Mouse (Mus musculus) natural killer cell, adult 2 months (primary cell): Measurements from ENCODE around the gene Lta.

Source experiments
- DNase-seq, 2 experiments: peaks; one replicate each; pipeline ENCODE4 v3.0.0; 2022; ENCODE audit warnings: low spot score in 2 of 2

The Lta gene

GRCm38 (mm10) chr17:35185639-35186611 is 19.2 kb downstream of the Lta start:
- peak; percentile 74 to 81 for DNase-seq

GRCm38 (mm10) chr17:35180093-35180492 is 25.1 kb downstream of the Lta start:
- peak; percentile 49 to 69 for DNase-seq

GRCm38 (mm10) chr17:35178528-35178927 is 26.6 kb downstream of the Lta start:
- peak; percentile 70 to 79 for DNase-seq

GRCm38 (mm10) chr17:35175968-35176367 is 29.2 kb downstream of the Lta start, which contains the start of gene Aif1:
TSS of gene Aif1 (minus strand) at chr17:35176068.
- no peak for DNase-seq

- DNase-seq = no peak
Observed at GRCm38 (mm10) chr17:35175382-35175781, 29.8 kb downstream of the Lta start.

- no peak for DNase-seq
Observed at GRCm38 (mm10) chr17:35174201-35174977, 30.8 kb downstream of the Lta start.

- DNase-seq = peak in 1 of 2 experiments; percentile 65
Observed at GRCm38 (mm10) chr17:35173329-35173728, 31.8 kb downstream of the Lta start.

GRCm38 (mm10) chr17:35172445-35173234 is 32.5 kb downstream of the Lta start:
- no peak for DNase-seq

- peak in 1 of 2 experiments; percentile 52 for DNase-seq
Observed at GRCm38 (mm10) chr17:35168541-35169207, 36.5 kb downstream of the Lta start.

GRCm38 (mm10) chr17:35167794-35168193 is 37.4 kb downstream of the Lta start:
- no peak for DNase-seq

- peak; percentile 67 to 79 for DNase-seq
Observed at GRCm38 (mm10) chr17:35166352-35167035, 38.7 kb downstream of the Lta start.

GRCm38 (mm10) chr17:35165451-35166155 is 39.5 kb downstream of the Lta start:
- DNase-seq = no peak

- DNase-seq = peak; percentile 97
Observed at GRCm38 (mm10) chr17:35164568-35165450, 40.3 kb downstream of the Lta start, which contains the start of gene Prrc2a. TSS of gene Prrc2a (minus strand) at chr17:35164897.

- DNase-seq = no peak
Observed at GRCm38 (mm10) chr17:35164218-35164567, 41.0 kb downstream of the Lta start.

GRCm38 (mm10) chr17:35163326-35164081 is 41.6 kb downstream of the Lta start:
- no peak for DNase-seq

- DNase-seq = no peak
Observed at GRCm38 (mm10) chr17:35162730-35163129, 42.4 kb downstream of the Lta start.

- DNase-seq = no peak
Observed at GRCm38 (mm10) chr17:35162121-35162520, 43.0 kb downstream of the Lta start.

- DNase-seq = no peak
Observed at GRCm38 (mm10) chr17:35161421-35161820, 43.7 kb downstream of the Lta start.
